Mouse (Mus musculus) MEL (cell line): ENCODE results near the gene Hps4. TPM values are rescaled to one million over a fixed set of nuclear protein-coding genes. Genes with fewer than 3 reads are reported as not detected.

Experiments
- DNase-seq: peaks from one replicate; pipeline ENCODE4 v3.0.0; 2011; ENCODE audit warnings: low read depth, low spot score
- H3K27ac ChIP-seq: 2 replicates; pipeline ENCODE4 v1.5.1; 2012; ENCODE audit warnings: low read depth, mild to moderate bottlenecking, control low read depth, low read length, moderate library complexity; ENCODE audit not compliant: control insufficient read depth
- H3K27me3 ChIP-seq, 2 experiments: fragments of 150-350 bp in 1 of 2; sonication (generic) in 1 of 2; 2 replicates each; pipeline ENCODE4 v1.6.1; 2012; ENCODE audit warnings: low read length in 2 of 2, mild to moderate bottlenecking in 2 of 2, improper control_type of control experiment in 1 of 2, moderate library complexity in 1 of 2; ENCODE audit not compliant: insufficient read depth in 2 of 2, control insufficient read depth in 1 of 2
- H3K36me3 ChIP-seq, 2 experiments: 2 replicates each; pipeline ENCODE4 v1.6.1; 2012 to 2014; ENCODE audit warnings: low read length in 2 of 2, improper control_type of control experiment in 1 of 2, inconsistent platforms in 1 of 2, mild to moderate bottlenecking in 1 of 2; ENCODE audit not compliant: insufficient read depth in 2 of 2, control insufficient read depth in 1 of 2
- H3K4me1 ChIP-seq, 2 experiments: fragments of 150-350 bp in 1 of 2; sonication (generic) in 1 of 2; 2 replicates each; pipeline ENCODE4 v1.6.1; 2012; ENCODE audit warnings: low read length in 2 of 2, improper control_type of control experiment in 1 of 2, mild to moderate bottlenecking in 1 of 2; ENCODE audit not compliant: insufficient read depth in 2 of 2, control insufficient read depth in 1 of 2
- H3K4me3 ChIP-seq, 2 experiments: fragments of 150-350 bp in 1 of 2; sonication (generic) in 1 of 2; 2 replicates each; pipeline ENCODE4 v1.5.1; 2012; ENCODE audit warnings: low read depth in 2 of 2, low read length in 2 of 2, mild to moderate bottlenecking in 2 of 2, moderate library complexity in 2 of 2, control low read depth in 1 of 2, improper control_type of control experiment in 1 of 2; ENCODE audit not compliant: control insufficient read depth in 1 of 2, insufficient read depth in 1 of 2
- H3K79me2 ChIP-seq: 2 replicates; pipeline ENCODE4 v1.6.1; 2012; ENCODE audit warnings: mild to moderate bottlenecking, low read length, moderate library complexity; ENCODE audit not compliant: control insufficient read depth, poor library complexity, insufficient read depth
- H3K9ac ChIP-seq: 2 replicates; pipeline ENCODE4 v1.6.1; 2012; ENCODE audit warnings: low read depth, mild to moderate bottlenecking, control low read depth, low read length, moderate library complexity; ENCODE audit not compliant: control insufficient read depth, poor library complexity, severe bottlenecking
- H3K9me3 ChIP-seq: fragments of 150-350 bp; sonication (generic); replicated peaks from 2 replicates; pipeline ENCODE4 v1.6.1; 2012; ENCODE audit warnings: mild to moderate bottlenecking, low read length, improper control_type of control experiment, moderate library complexity; ENCODE audit not compliant: insufficient read depth
- CHD2 ChIP-seq: IDR thresholded peaks from 2 replicates; pipeline ENCODE4 v1.6.1; 2011; ENCODE audit warnings: low read length, improper control_type of control experiment
- E2F4 ChIP-seq: IDR thresholded peaks from 2 replicates; pipeline ENCODE4 v1.6.1; 2011; ENCODE audit warnings: low read depth, low read length, improper control_type of control experiment, borderline replicate concordance
- ELF1 ChIP-seq: IDR thresholded peaks from 2 replicates; pipeline ENCODE4 v1.6.1; 2014; ENCODE audit warnings: low read depth, mild to moderate bottlenecking, inconsistent platforms, low read length, improper control_type of control experiment, moderate library complexity
- EP300 ChIP-seq, 2 experiments: IDR thresholded peaks; 2 replicates each; pipeline ENCODE4 v1.6.1; 2011; ENCODE audit warnings: improper control_type of control experiment in 2 of 2, low read length in 2 of 2, low read depth in 1 of 2, mild to moderate bottlenecking in 1 of 2
- ETS1 ChIP-seq: IDR thresholded peaks from 2 replicates; pipeline ENCODE4 v1.6.1; 2012; ENCODE audit warnings: low read depth, mild to moderate bottlenecking, inconsistent platforms, low read length, improper control_type of control experiment, moderate library complexity
- GATA1 ChIP-seq: IDR thresholded peaks from 2 replicates; pipeline ENCODE4 v1.6.1; 2011; ENCODE audit warnings: low read depth, low read length, improper control_type of control experiment
- HCFC1 ChIP-seq: IDR thresholded peaks from 2 replicates; pipeline ENCODE4 v1.6.1; 2012; ENCODE audit warnings: low read depth, mild to moderate bottlenecking, inconsistent platforms, low read length, improper control_type of control experiment, moderate library complexity
- JUND ChIP-seq: IDR thresholded peaks from 2 replicates; pipeline ENCODE4 v1.6.1; 2011; ENCODE audit warnings: low read depth, mild to moderate bottlenecking, improper control_type of control experiment, low read length
- KAT2A ChIP-seq: conservative IDR thresholded peaks from 2 replicates; pipeline ENCODE4 v1.6.1; 2012; ENCODE audit warnings: low read depth, low read length, improper control_type of control experiment, inconsistent platforms
- MAFK ChIP-seq: IDR thresholded peaks from 2 replicates; pipeline ENCODE4 v1.6.1; 2011; ENCODE audit warnings: low read depth, mild to moderate bottlenecking, low read length, improper control_type of control experiment, borderline replicate concordance
- MAZ ChIP-seq: IDR thresholded peaks from 2 replicates; pipeline ENCODE4 v1.6.1; 2012; ENCODE audit warnings: low read depth, mild to moderate bottlenecking, inconsistent platforms, low read length, improper control_type of control experiment
- MEF2A ChIP-seq: IDR thresholded peaks from 2 replicates; pipeline ENCODE4 v1.6.1; 2014; ENCODE audit warnings: low read depth, mild to moderate bottlenecking, inconsistent platforms, low read length, improper control_type of control experiment; ENCODE audit not compliant: poor library complexity, insufficient replicate concordance, severe bottlenecking; ENCODE audit errors: extremely low read depth
- MYB ChIP-seq: IDR thresholded peaks from 2 replicates; pipeline ENCODE4 v1.6.1; 2011; ENCODE audit warnings: mild to moderate bottlenecking, low read depth, low read length, improper control_type of control experiment
- MYC ChIP-seq: IDR thresholded peaks from 2 replicates; pipeline ENCODE4 v1.6.1; 2011; ENCODE audit warnings: low read depth, mild to moderate bottlenecking, low read length, improper control_type of control experiment, moderate library complexity
- POLR2AphosphoS2 ChIP-seq: IDR thresholded peaks from 2 replicates; pipeline ENCODE4 v1.6.1; 2011; ENCODE audit warnings: low read length, improper control_type of control experiment
- SIN3A ChIP-seq: IDR thresholded peaks from 2 replicates; pipeline ENCODE4 v1.6.1; 2012; ENCODE audit warnings: low read length, improper control_type of control experiment, inconsistent platforms
- USF2 ChIP-seq, 2 experiments: IDR thresholded peaks; 2 replicates each; pipeline ENCODE4 v1.6.1; 2011 to 2012; ENCODE audit warnings: improper control_type of control experiment in 2 of 2, low read length in 2 of 2, borderline replicate concordance in 1 of 2, inconsistent platforms in 1 of 2, low read depth in 1 of 2, mild to moderate bottlenecking in 1 of 2; ENCODE audit not compliant: insufficient read depth in 1 of 2
- ZMIZ1 ChIP-seq: IDR thresholded peaks from 2 replicates; pipeline ENCODE4 v1.6.1; 2012; ENCODE audit warnings: low read depth, mild to moderate bottlenecking, inconsistent platforms, low read length, improper control_type of control experiment, moderate library complexity
- polyA plus RNA-seq, 2 experiments: library from polyadenylated mRNA; stranded (reverse) in 1 of 2; unstranded in 1 of 2; fragments of >175 nt in 1 of 2; fragments of >200 nt in 1 of 2; gene quantifications; 2 replicates each; pipeline versions ENCODE4 v1.2.1 to v1.2.4; 2012; ENCODE audit warnings: low replicate concordance in 2 of 2, low read depth in 1 of 2; ENCODE audit not compliant: insufficient read length in 2 of 2, insufficient read depth in 1 of 2, missing spikeins in 1 of 2
- total RNA-seq: library from RNA; depleted of rRNA; stranded (reverse); fragments of 300-350 nt; gene quantifications from 2 replicates; pipeline ENCODE4 v1.2.3, GENCODE M21; 2012

The Hps4 gene
- total and polyA plus RNA-seq, 3 experiments = 37.1 to 41.7 TPM; not detected in 1

GRCm38 (mm10) chr5:112355493-112355892 lies 12.6 kb downstream of the Hps4 start:
- H3K9ac ChIP-seq = no peak overlapping the region

DNA sequence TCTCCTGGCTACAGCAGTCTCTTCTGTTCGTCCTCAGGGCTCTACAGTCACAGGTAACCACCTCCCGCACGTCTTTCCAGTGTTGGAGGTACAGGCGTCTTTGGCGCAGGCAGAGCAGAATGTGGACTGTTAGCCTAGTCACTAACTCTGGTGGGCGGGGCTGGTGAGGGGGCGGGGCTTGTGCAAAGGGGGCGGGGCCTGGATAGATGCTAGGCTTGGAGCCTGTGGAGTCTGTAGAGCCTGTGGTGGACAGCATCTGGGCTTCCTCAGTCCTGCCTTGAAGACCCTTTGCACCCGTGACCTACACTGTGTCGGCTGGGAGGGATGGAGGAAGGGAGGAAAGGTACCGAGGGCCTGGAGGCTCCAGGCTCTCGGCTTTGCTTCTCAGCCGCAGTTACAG lies 13.0 kb downstream of the Hps4 start, which contains the start of gene Gm6583:
Gm6583 (minus strand) TSS at position 124 of the 400 bp plus-strand sequence.
- H3K9ac ChIP-seq = no peak within 1 kb of the TSS
- H3K4me1 ChIP-seq = 0 out of 4 replicates have a peak, but pooled peaks cover 0 to 5% of the 10 kb centered on the region in 2 experiments
- TF ChIP-seq HCFC1 (no peak), MAFK (no peak), E2F4 (no peak), EP300 (IDR thresholded peaks at IDR 0.05; ENCODE audit: low read depth in 1 of 2, low read length in 2 of 2) (no peak), KAT2A (no peak), ETS1 (no peak), SIN3A (no peak), POLR2AphosphoS2 (no peak), MAZ (no peak), MEF2A (no peak), USF2 (IDR thresholded peaks at IDR 0.05; ENCODE audit: borderline replicate concordance in 1 of 2, insufficient read depth in 1 of 2, low read depth in 1 of 2, low read length in 2 of 2) (no peak), GATA1 (no peak), ZMIZ1 (no peak), CHD2 (no peak), ELF1 (no peak)
- H3K9me3 ChIP-seq = no peaks in the 10 kb centered on the region
- H3K27me3 ChIP-seq = no peaks in the 10 kb centered on the region
- H3K79me2 ChIP-seq = no peaks in the 10 kb centered on the region
- DNase-seq = no peak
- H3K36me3 ChIP-seq = peaks cover 0 to 3% of the 10 kb centered on the region in 2 experiments; a peak in 2 of 4 replicates
- no peak within 1 kb of the TSS for H3K27ac ChIP-seq
- no peak within 1 kb of the TSS for H3K4me3 ChIP-seq

More at GRCm38 (mm10) chr5:112355493-112355892, 12.6 kb downstream of the Hps4 start:
- Histone ChIP-seq H3K27me3 (no peaks in the 10 kb centered on the region), H3K4me1 (0 out of 4 replicates have a peak, but pooled peaks cover 0 to 5% of the 10 kb centered on the region in 2 experiments), H3K9me3 (no peaks in the 10 kb centered on the region), H3K79me2 (no peaks in the 10 kb centered on the region), H3K36me3 (peaks cover 0 to 3% of the 10 kb centered on the region in 2 experiments; a peak in 2 of 4 replicates), H3K4me3 (no peak overlapping the region), H3K27ac (no peak overlapping the region)
- TF ChIP-seq MYC (no peak), SIN3A (no peak), GATA1 (no peak), MYB (no peak), JUND (no peak), ZMIZ1 (no peak)
- DNase-seq = no peak
